Mouse (Mus musculus) heart, postnatal 0 days (tissue): ENCODE measurements at regions not wholly inside any gene's neighbourhood (a gene's known extent, or its start where the extent isn't known, plus 50 kb on each side); places are given as distances from the start of the nearest gene placed in this dataset.
A peak's percentile ranks its signal among the peaks of the same experiment; 100 is the strongest.

Experiments used
- CTCF ChIP-seq: IDR thresholded peaks from 2 replicates; pipeline ENCODE4 v1.5.1; 2016; ENCODE audit warnings: antibody characterized with exemption, control low read depth, low read depth
- EP300 ChIP-seq: IDR thresholded peaks from 2 replicates; pipeline ENCODE4 v1.6.1; 2016; ENCODE audit warnings: antibody characterized with exemption, low read depth

DNA sequence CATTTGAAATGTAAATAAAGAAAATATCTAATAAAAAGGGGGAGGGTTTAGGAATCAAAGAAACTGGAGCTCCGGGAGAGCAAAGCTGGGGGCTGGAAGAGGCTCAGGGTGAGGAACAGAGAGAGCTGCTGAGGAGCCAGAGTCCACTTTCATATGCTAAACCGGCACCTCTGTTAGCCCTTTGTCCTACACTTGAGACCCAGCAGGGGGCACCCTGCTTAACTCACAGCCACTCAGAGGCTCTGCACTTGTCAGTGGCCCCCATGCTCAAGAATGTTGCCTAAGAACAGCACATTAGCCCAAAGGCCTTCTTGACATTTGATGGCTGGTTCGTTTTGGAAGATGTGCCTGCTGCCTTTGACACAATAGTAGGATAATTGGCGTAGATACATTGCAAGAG is 71.5 kb upstream of the Phactr1 start:
- TF ChIP-seq CTCF (peak; percentile 16), EP300 (no peak)
